Mouse (Mus musculus): Measurements from ENCODE around the gene Cmah. TPM values are rescaled to one million over a fixed set of nuclear protein-coding genes. Genes with fewer than 3 reads are reported as not detected.
"Not testable (repeated sequence)": the region's sequence is repeated elsewhere in the genome, so short reads cannot be mapped to it uniquely, and the experiment has no call there.

Cmah gene
- polyA plus RNA-seq, 1 experiment: 0.04 TPM

GRCm38 (mm10) chr13:24372893-24373599 lies 45.8 kb downstream of the Cmah start:
- Histone ChIP-seq H3K4me1 (ENCODE audit: control insufficient read depth) (no peaks in the 10 kb centered on the region), H3K27me3 (ENCODE audit: control insufficient read depth) (no peaks in the 10 kb centered on the region), H3K36me3 (ENCODE audit: control insufficient read depth) (no peaks in the 10 kb centered on the region), H3K4me3 (replicated peaks) (no peak overlapping the region), H3K9me3 (ENCODE audit: control insufficient read depth, low read length) (no peaks in the 10 kb centered on the region)
- TF ChIP-seq GATA1 (IDR thresholded peaks at IDR 0.05; ENCODE audit: low read length): no peak
- no peak for TF ChIP-seq TAL1 (IDR thresholded peaks at IDR 0.05; ENCODE audit: low read length)

- not testable (repeated sequence) for H3K36me3 ChIP-seq (ENCODE audit: control insufficient read depth); H3K9me3 ChIP-seq (ENCODE audit: control insufficient read depth, low read length); H3K27me3 ChIP-seq (ENCODE audit: control insufficient read depth); H3K4me3 ChIP-seq (replicated peaks); H3K4me1 ChIP-seq (ENCODE audit: control insufficient read depth)
These were observed 47.4 kb downstream of the Cmah start for GRCm38 (mm10) chr13:24374606-24375005.

- Histone ChIP-seq H3K9me3 (ENCODE audit: control insufficient read depth, low read length) (no peaks in the 10 kb centered on the region), H3K36me3 (ENCODE audit: control insufficient read depth) (no peaks in the 10 kb centered on the region), H3K4me1 (ENCODE audit: control insufficient read depth) (no peaks in the 10 kb centered on the region), H3K4me3 (replicated peaks) (no peak overlapping the region), H3K27me3 (ENCODE audit: control insufficient read depth) (no peaks in the 10 kb centered on the region)
- TF ChIP-seq TAL1 (IDR thresholded peaks at IDR 0.05; ENCODE audit: low read length): no peak
- no peak for TF ChIP-seq GATA1 (IDR thresholded peaks at IDR 0.05; ENCODE audit: low read length)
These were observed 48.4 kb downstream of the Cmah start for GRCm38 (mm10) chr13:24375320-24376203.

GRCm38 (mm10) chr13:24380713-24381112 lies 53.5 kb downstream of the Cmah start:
- no peaks in the 10 kb centered on the region for H3K27me3 ChIP-seq (ENCODE audit: control insufficient read depth)
- no peaks in the 10 kb centered on the region for H3K36me3 ChIP-seq (ENCODE audit: control insufficient read depth)
- H3K4me1 ChIP-seq (ENCODE audit: control insufficient read depth): no peaks in the 10 kb centered on the region
- no peaks in the 10 kb centered on the region for H3K9me3 ChIP-seq (ENCODE audit: control insufficient read depth, low read length)
- H3K4me3 ChIP-seq (replicated peaks): no peak overlapping the region
- no peak for TF ChIP-seq GATA1 (IDR thresholded peaks at IDR 0.05; ENCODE audit: low read length)
- TF ChIP-seq TAL1 (IDR thresholded peaks at IDR 0.05; ENCODE audit: low read length): no peak

GRCm38 (mm10) chr13:24383885-24384284 lies 56.7 kb downstream of the Cmah start:
- no peak overlapping the region for H3K4me3 ChIP-seq (replicated peaks)
- H3K27me3 ChIP-seq (ENCODE audit: control insufficient read depth): no peaks in the 10 kb centered on the region
- H3K4me1 ChIP-seq (ENCODE audit: control insufficient read depth): no peaks in the 10 kb centered on the region
- TF ChIP-seq TAL1 (IDR thresholded peaks at IDR 0.05; ENCODE audit: low read length) (no peak), GATA1 (IDR thresholded peaks at IDR 0.05; ENCODE audit: low read length) (no peak)
- no peaks in the 10 kb centered on the region for H3K9me3 ChIP-seq (ENCODE audit: control insufficient read depth, low read length)
- no peaks in the 10 kb centered on the region for H3K36me3 ChIP-seq (ENCODE audit: control insufficient read depth)

GRCm38 (mm10) chr13:24391892-24392291 lies 64.7 kb downstream of the Cmah start:
- peaks cover 18% of the 10 kb centered on the region for H3K4me1 ChIP-seq (ENCODE audit: control insufficient read depth)
- TF ChIP-seq TAL1 (IDR thresholded peaks at IDR 0.05; ENCODE audit: low read length) (no peak), GATA1 (IDR thresholded peaks at IDR 0.05; ENCODE audit: low read length) (no peak)

GRCm38 (mm10) chr13:24392655-24393054 lies 65.5 kb downstream of the Cmah start:
- H3K4me1 ChIP-seq (ENCODE audit: control insufficient read depth): peaks cover 18% of the 10 kb centered on the region

More at GRCm38 (mm10) chr13:24391892-24392291, 64.7 kb downstream of the Cmah start:
- no peak overlapping the region for H3K4me3 ChIP-seq (replicated peaks)
- H3K36me3 ChIP-seq (ENCODE audit: control insufficient read depth): no peaks in the 10 kb centered on the region
- no peaks in the 10 kb centered on the region for H3K27me3 ChIP-seq (ENCODE audit: control insufficient read depth)
- H3K9me3 ChIP-seq (ENCODE audit: control insufficient read depth, low read length): no peaks in the 10 kb centered on the region

GRCm38 (mm10) chr13:24393055-24393454 lies 65.9 kb downstream of the Cmah start:
- Histone ChIP-seq H3K9me3 (ENCODE audit: control insufficient read depth, low read length) (no peaks in the 10 kb centered on the region), H3K4me3 (replicated peaks) (no peak overlapping the region), H3K36me3 (ENCODE audit: control insufficient read depth) (no peaks in the 10 kb centered on the region), H3K4me1 (ENCODE audit: control insufficient read depth) (peaks cover 18% of the 10 kb centered on the region), H3K27me3 (ENCODE audit: control insufficient read depth) (no peaks in the 10 kb centered on the region)
- no peak for TF ChIP-seq TAL1 (IDR thresholded peaks at IDR 0.05; ENCODE audit: low read length)
- TF ChIP-seq GATA1 (IDR thresholded peaks at IDR 0.05; ENCODE audit: low read length): no peak

More at GRCm38 (mm10) chr13:24392655-24393054, 65.5 kb downstream of the Cmah start:
- Histone ChIP-seq H3K36me3 (ENCODE audit: control insufficient read depth) (no peaks in the 10 kb centered on the region), H3K4me3 (replicated peaks) (no peak overlapping the region), H3K27me3 (ENCODE audit: control insufficient read depth) (no peaks in the 10 kb centered on the region), H3K9me3 (ENCODE audit: control insufficient read depth, low read length) (no peaks in the 10 kb centered on the region)
- TF ChIP-seq GATA1 (IDR thresholded peaks at IDR 0.05; ENCODE audit: low read length) (no peak), TAL1 (IDR thresholded peaks at IDR 0.05; ENCODE audit: low read length) (no peak)

GRCm38 (mm10) chr13:24395815-24396214 lies 68.6 kb downstream of the Cmah start:
- TF ChIP-seq TAL1 (IDR thresholded peaks at IDR 0.05; ENCODE audit: low read length) (no peak), GATA1 (IDR thresholded peaks at IDR 0.05; ENCODE audit: low read length) (no peak)
- H3K36me3 ChIP-seq (ENCODE audit: control insufficient read depth): no peaks in the 10 kb centered on the region
- H3K4me3 ChIP-seq (replicated peaks): no peak overlapping the region
- H3K9me3 ChIP-seq (ENCODE audit: control insufficient read depth, low read length): no peaks in the 10 kb centered on the region
- peaks cover 18% of the 10 kb centered on the region for H3K4me1 ChIP-seq (ENCODE audit: control insufficient read depth)
- no peaks in the 10 kb centered on the region for H3K27me3 ChIP-seq (ENCODE audit: control insufficient read depth)
